Mouse (Mus musculus) heart, adult 2 months (tissue): ENCODE measurements at regions not wholly inside any gene's neighbourhood (a gene's known extent, or its start where the extent isn't known, plus 50 kb on each side); places are given as distances from the start of the nearest gene placed in this dataset.
A peak's percentile ranks its signal among the peaks of the same experiment; 100 is the strongest.

ENCODE experiments used
- DNase-seq, 2 experiments: peaks; one replicate each; pipeline ENCODE4 v3.0.0; 2021
- H3K27ac ChIP-seq: fragments of 200-600 bp; 2 replicates; pipeline ENCODE4 v1.8.1; 2022
- H3K27me3 ChIP-seq: fragments of 200-500 bp; 2 replicates; pipeline ENCODE4 v1.6.1; 2012; ENCODE audit warnings: mild to moderate bottlenecking, low read length, inconsistent platforms, mixed read lengths; ENCODE audit not compliant: control insufficient read depth, insufficient read depth
- H3K36me3 ChIP-seq: fragments of 200-500 bp; 2 replicates; pipeline ENCODE4 v1.6.1; 2012; ENCODE audit warnings: low read length, inconsistent platforms; ENCODE audit not compliant: control insufficient read depth, insufficient read depth
- H3K4me1 ChIP-seq: fragments of 200-500 bp; 2 replicates; pipeline ENCODE4 v1.6.1; 2011; ENCODE audit warnings: low read length; ENCODE audit not compliant: control insufficient read depth, insufficient read depth
- H3K4me3 ChIP-seq: fragments of 200-600 bp; 2 replicates; pipeline ENCODE4 v1.8.1; 2022
- H3K79me2 ChIP-seq: fragments of 200-500 bp; replicated peaks from 2 replicates; pipeline ENCODE4 v1.6.1; 2012; ENCODE audit warnings: mild to moderate bottlenecking, inconsistent platforms, low read length, moderate library complexity, mixed read lengths; ENCODE audit not compliant: control insufficient read depth, insufficient read depth
- H3K9ac ChIP-seq: fragments of 200-500 bp; 2 replicates; pipeline ENCODE4 v1.6.1; 2012; ENCODE audit warnings: low read depth, mild to moderate bottlenecking, control low read depth, inconsistent platforms, low read length, mixed read lengths
- CTCF ChIP-seq: fragments of 200-600 bp; IDR thresholded peaks from 2 replicates; pipeline ENCODE4 v1.8.1; 2022; ENCODE audit warnings: antibody characterized with exemption, mild to moderate bottlenecking, moderate library complexity
- EP300 ChIP-seq: fragments of 200-500 bp; IDR thresholded peaks from 2 replicates; pipeline ENCODE4 v1.6.1; 2011; ENCODE audit warnings: low read depth, low read length, control low read depth; ENCODE audit not compliant: insufficient read depth
- POLR2A ChIP-seq: fragments of 200-500 bp; IDR thresholded peaks from 2 replicates; pipeline ENCODE4 v1.6.1; 2011; ENCODE audit warnings: mild to moderate bottlenecking, low read depth, low read length, control low read depth; ENCODE audit not compliant: insufficient read depth
- WGBS: fragments of 180-500 bp; shearing (Covaris S2); methylation state at CpG from one replicate; pipeline ENCODE4 v1.1.7; 2018; 5-methylcytosine and 5-hydroxymethylcytosine counted together
- intact Hi-C: fragments of 180-260 bp; cut with DNase I; formaldehyde crosslinking; loops from one replicate; pipeline ENCODE4 v1.15.1; 2025

DNA sequence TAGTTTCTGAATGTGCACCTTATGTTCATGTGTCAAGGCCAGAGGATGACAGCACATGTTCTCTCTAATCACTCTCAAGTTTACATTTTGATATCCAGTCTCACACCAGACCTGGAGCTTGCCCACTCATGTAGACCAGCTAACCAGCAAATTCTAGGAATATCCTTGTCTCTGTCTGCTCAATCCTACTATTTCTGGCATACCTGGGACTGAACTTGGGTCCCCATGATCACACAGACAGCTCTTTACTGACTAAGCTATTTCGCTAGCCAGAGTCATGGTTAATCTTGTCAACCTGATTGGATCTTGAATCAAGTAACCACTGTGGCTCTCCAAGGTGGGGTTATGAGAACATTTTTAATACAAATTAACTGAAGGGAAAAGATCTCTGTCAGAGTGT lies 625.9 kb upstream of the Klf6 start:
- no peaks in the 10 kb centered on the region for H3K79me2 ChIP-seq
- H3K27ac ChIP-seq = no peak overlapping the region
- H3K27me3 ChIP-seq = no peaks in the 10 kb centered on the region
- no peak overlapping the region for H3K4me3 ChIP-seq
- no peak for DNase-seq
- H3K9ac ChIP-seq = no peak overlapping the region
- no peak for TF ChIP-seq POLR2A
- no peak for TF ChIP-seq EP300
- no peak for TF ChIP-seq CTCF
- no peaks in the 10 kb centered on the region for H3K36me3 ChIP-seq
- intact Hi-C loops = no loop called here
- 98% methylated on average over 1 of the region's 1 CpGs for WGBS
- no peaks in the 10 kb centered on the region for H3K4me1 ChIP-seq

DNA sequence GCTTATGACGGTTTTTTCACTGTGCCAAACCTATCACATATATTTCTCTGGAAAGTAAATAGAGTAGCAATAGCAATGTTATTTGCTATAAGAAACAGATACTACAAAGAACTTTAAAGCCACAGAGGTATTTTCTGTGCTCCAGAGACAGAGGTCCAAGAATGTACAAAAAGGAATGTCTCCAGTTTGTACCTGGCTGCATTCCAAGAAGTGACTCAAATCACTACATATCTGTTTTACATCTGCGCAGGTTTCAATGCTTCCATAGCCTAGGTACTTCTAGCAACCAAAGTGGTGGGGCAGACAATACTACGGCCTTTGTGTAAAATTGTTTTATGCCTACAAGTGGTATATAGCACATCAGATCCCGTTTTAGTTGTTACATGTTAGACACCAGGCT lies 620.7 kb upstream of the Klf6 start:
- H3K27me3 ChIP-seq = no peaks in the 10 kb centered on the region
- H3K4me1 ChIP-seq = no peaks in the 10 kb centered on the region; the same call in 1 of the 2 replicates
- no peaks in the 10 kb centered on the region for H3K79me2 ChIP-seq
- no peak overlapping the region for H3K4me3 ChIP-seq
- intact Hi-C loops = no loop called here
- WGBS = 63% methylated on average over 4 of the region's 4 CpGs
- no peak overlapping the region for H3K27ac ChIP-seq
- H3K9ac ChIP-seq = no peak overlapping the region
- H3K36me3 ChIP-seq = no peaks in the 10 kb centered on the region
- TF ChIP-seq POLR2A (no peak), CTCF (no peak), EP300 (no peak)
- no peak for DNase-seq

DNA sequence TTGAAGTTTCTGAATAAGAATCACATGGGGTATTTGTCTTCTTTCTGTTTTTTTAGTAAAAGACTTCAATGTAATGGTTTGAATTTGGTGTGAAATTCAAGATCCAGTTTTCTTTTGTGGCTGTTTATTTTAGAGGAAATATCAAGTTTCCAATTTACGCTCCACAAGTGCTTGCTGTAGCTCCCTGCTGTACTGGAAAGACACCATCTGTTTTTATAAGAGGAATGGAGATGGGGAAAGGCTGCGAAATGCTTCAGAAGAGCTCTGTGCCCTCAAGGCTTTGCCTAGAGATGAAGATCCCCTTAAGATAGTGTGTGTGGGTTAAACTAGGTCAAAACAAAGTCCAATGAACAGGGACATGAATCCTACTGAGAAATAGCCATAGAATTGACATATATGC lies 618.5 kb upstream of the Klf6 start:
- Histone ChIP-seq H3K36me3 (no peaks in the 10 kb centered on the region), H3K9ac (no peak overlapping the region), H3K4me1 (no peaks in the 10 kb centered on the region; the same call in 1 of the 2 replicates), H3K27me3 (no peaks in the 10 kb centered on the region), H3K79me2 (no peaks in the 10 kb centered on the region), H3K27ac (no peak overlapping the region), H3K4me3 (no peak overlapping the region)
- DNase-seq = no peak
- intact Hi-C loops = no loop called here
- TF ChIP-seq EP300 (no peak), POLR2A (no peak), CTCF (no peak)
- WGBS = 85% methylated on average over 2 of the region's 2 CpGs

GRCm38 (mm10) chr13:5248671-5249391 lies 612.5 kb upstream of the Klf6 start:
- no peak for TF ChIP-seq POLR2A
- H3K27ac ChIP-seq = no peak overlapping the region
- intact Hi-C loops = no loop called here
- DNase-seq = no peak
- H3K79me2 ChIP-seq = no peaks in the 10 kb centered on the region
- no peak overlapping the region for H3K4me3 ChIP-seq
- H3K9ac ChIP-seq = no peak overlapping the region
- peaks cover 2% of the 10 kb centered on the region; the same call in 1 of the 2 replicates for H3K36me3 ChIP-seq
- 29% methylated on average over 3 of the region's 3 CpGs for WGBS
- H3K27me3 ChIP-seq = no peaks in the 10 kb centered on the region
- H3K4me1 ChIP-seq = no peaks in the 10 kb centered on the region; the same call in 1 of the 2 replicates

- Histone ChIP-seq H3K27ac (peak overlapping the region; percentile 70), H3K27me3 (no peaks in the 10 kb centered on the region), H3K4me3 (no peak overlapping the region), H3K79me2 (no peaks in the 10 kb centered on the region), H3K4me1 (peaks cover 2% of the 10 kb centered on the region), H3K36me3 (peaks cover 12% of the 10 kb centered on the region), H3K9ac (no peak overlapping the region)
- intact Hi-C loops = loop anchor here (5.0 kb wide), 3 partner anchors 486 to 604 kb away; partner anchors contain the start of gene Klf6
- DNase-seq = no peak
- TF ChIP-seq EP300 (no peak), POLR2A (no peak), CTCF (no peak)
- WGBS = 38% methylated on average over 6 of the region's 6 CpGs
Observed at GRCm38 (mm10) chr13:5257891-5258660, 603.2 kb upstream of the Klf6 start.

GRCm38 (mm10) chr13:5259760-5260159 lies 601.5 kb upstream of the Klf6 start:
- Histone ChIP-seq H3K27me3 (no peaks in the 10 kb centered on the region), H3K4me1 (peaks cover 2% of the 10 kb centered on the region), H3K27ac (peak overlapping the region; percentile 70), H3K4me3 (no peak overlapping the region), H3K79me2 (no peaks in the 10 kb centered on the region), H3K9ac (no peak overlapping the region), H3K36me3 (peaks cover 12% of the 10 kb centered on the region)
- intact Hi-C loops = loop anchor here (5.0 kb wide), 5 partner anchors 53 to 603 kb away; partner anchors contain the start of gene Klf6
- WGBS = 47% methylated on average over 3 of the region's 3 CpGs
- no peak for DNase-seq
- TF ChIP-seq CTCF = no peak
- TF ChIP-seq EP300 = no peak
- TF ChIP-seq POLR2A = no peak
